Mouse (Mus musculus): ENCODE results near the gene Ddx41.
"Not testable (repeated sequence)": the region's sequence is repeated elsewhere in the genome, so short reads cannot be mapped to it uniquely, and the experiment has no call there.

Ddx41 gene

GRCm38 (mm10) chr13:55536194-55537175, at the start of gene Ddx41:
Gene Ddx41, minus strand, starts transcription at chr13:55536658.
- peak; percentile 100 for DNase-seq (ENCODE audit: low read depth)

GRCm38 (mm10) chr13:55578086-55578485, 41.6 kb upstream of the Ddx41 start:
- DNase-seq (ENCODE audit: low read depth): no peak

GRCm38 (mm10) chr13:55576872-55577271, 40.4 kb upstream of the Ddx41 start:
- DNase-seq (ENCODE audit: low read depth): not testable (repeated sequence)

- DNase-seq (ENCODE audit: low read depth): peak; percentile 47
Measured at GRCm38 (mm10) chr13:55575932-55576331, 39.5 kb upstream of the Ddx41 start.

GRCm38 (mm10) chr13:55574321-55574720, 37.9 kb upstream of the Ddx41 start:
- DNase-seq (ENCODE audit: low read depth): no peak

GRCm38 (mm10) chr13:55573432-55573831, 37.0 kb upstream of the Ddx41 start, which contains the start of gene Tmed9:
Gene Tmed9, plus strand, starts transcription at chr13:55573732.
- no peak for DNase-seq (ENCODE audit: low read depth)

GRCm38 (mm10) chr13:55571977-55572376, 35.5 kb upstream of the Ddx41 start:
- no peak for DNase-seq (ENCODE audit: low read depth)

GRCm38 (mm10) chr13:55571027-55571751, 34.7 kb upstream of the Ddx41 start, which contains the start of gene Fam193b:
Gene Fam193b, minus strand, starts transcription at chr13:55571120.
- DNase-seq (ENCODE audit: low read depth): peak; percentile 92

- peak; percentile 38 for DNase-seq (ENCODE audit: low read depth)
Measured at GRCm38 (mm10) chr13:55570286-55570973, 34.0 kb upstream of the Ddx41 start.

GRCm38 (mm10) chr13:55569726-55570285, 33.3 kb upstream of the Ddx41 start:
- DNase-seq (ENCODE audit: low read depth): no peak

- DNase-seq (ENCODE audit: low read depth): not testable (repeated sequence)
Measured at GRCm38 (mm10) chr13:55568524-55568923, 32.1 kb upstream of the Ddx41 start.

GRCm38 (mm10) chr13:55567949-55568348, 31.5 kb upstream of the Ddx41 start:
- no peak for DNase-seq (ENCODE audit: low read depth)

GRCm38 (mm10) chr13:55567001-55567400, 30.5 kb upstream of the Ddx41 start:
- no peak for DNase-seq (ENCODE audit: low read depth)

GRCm38 (mm10) chr13:55563266-55563879, 26.9 kb upstream of the Ddx41 start:
- no peak for DNase-seq (ENCODE audit: low read depth)

GRCm38 (mm10) chr13:55557499-55557898, 21.0 kb upstream of the Ddx41 start:
- DNase-seq (ENCODE audit: low read depth): no peak

GRCm38 (mm10) chr13:55555921-55556320, 19.5 kb upstream of the Ddx41 start:
- no peak for DNase-seq (ENCODE audit: low read depth)

GRCm38 (mm10) chr13:55549061-55549460, 12.6 kb upstream of the Ddx41 start:
- DNase-seq (ENCODE audit: low read depth): no peak

GRCm38 (mm10) chr13:55548426-55548825, 12.0 kb upstream of the Ddx41 start:
- peak; percentile 33 for DNase-seq (ENCODE audit: low read depth)

GRCm38 (mm10) chr13:55547916-55548315, 11.5 kb upstream of the Ddx41 start:
- no peak for DNase-seq (ENCODE audit: low read depth)

GRCm38 (mm10) chr13:55544792-55545191, 8.3 kb upstream of the Ddx41 start:
- no peak for DNase-seq (ENCODE audit: low read depth)

GRCm38 (mm10) chr13:55543447-55543846, 7.0 kb upstream of the Ddx41 start:
- DNase-seq (ENCODE audit: low read depth): no peak
